Mouse (Mus musculus): ENCODE measurements around the gene Thtpa.

Thtpa gene

DNA sequence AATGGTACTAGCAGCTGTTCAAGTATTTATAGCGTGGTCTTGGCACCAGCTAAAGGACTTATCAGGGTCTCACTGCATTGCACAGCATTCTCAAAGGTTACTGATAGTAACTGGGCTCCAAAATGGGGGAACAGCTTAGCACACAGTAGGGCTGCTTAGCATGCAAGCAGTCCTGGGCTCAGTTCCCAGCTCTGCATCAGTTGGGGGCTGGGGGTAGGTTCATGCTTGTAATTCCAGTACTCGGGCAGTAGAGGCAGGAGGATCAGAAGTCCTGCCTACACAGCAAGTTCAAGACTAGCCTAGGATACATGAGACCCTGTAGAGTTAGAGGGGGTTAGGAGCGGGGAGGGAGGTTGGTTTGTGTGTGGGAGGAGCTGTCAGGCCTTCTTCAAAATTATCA, 17.6 kb upstream of the Thtpa start:
- in situ Hi-C loops (cut with MboI; ENCODE audit: unreplicated experiment in 2 of 2) = loop anchor here in 1 of 2 experiments (5.0 to 10.0 kb wide), 2 partner anchors 50 to 232 kb away; no protein-coding TSS in a partner anchor

DNA sequence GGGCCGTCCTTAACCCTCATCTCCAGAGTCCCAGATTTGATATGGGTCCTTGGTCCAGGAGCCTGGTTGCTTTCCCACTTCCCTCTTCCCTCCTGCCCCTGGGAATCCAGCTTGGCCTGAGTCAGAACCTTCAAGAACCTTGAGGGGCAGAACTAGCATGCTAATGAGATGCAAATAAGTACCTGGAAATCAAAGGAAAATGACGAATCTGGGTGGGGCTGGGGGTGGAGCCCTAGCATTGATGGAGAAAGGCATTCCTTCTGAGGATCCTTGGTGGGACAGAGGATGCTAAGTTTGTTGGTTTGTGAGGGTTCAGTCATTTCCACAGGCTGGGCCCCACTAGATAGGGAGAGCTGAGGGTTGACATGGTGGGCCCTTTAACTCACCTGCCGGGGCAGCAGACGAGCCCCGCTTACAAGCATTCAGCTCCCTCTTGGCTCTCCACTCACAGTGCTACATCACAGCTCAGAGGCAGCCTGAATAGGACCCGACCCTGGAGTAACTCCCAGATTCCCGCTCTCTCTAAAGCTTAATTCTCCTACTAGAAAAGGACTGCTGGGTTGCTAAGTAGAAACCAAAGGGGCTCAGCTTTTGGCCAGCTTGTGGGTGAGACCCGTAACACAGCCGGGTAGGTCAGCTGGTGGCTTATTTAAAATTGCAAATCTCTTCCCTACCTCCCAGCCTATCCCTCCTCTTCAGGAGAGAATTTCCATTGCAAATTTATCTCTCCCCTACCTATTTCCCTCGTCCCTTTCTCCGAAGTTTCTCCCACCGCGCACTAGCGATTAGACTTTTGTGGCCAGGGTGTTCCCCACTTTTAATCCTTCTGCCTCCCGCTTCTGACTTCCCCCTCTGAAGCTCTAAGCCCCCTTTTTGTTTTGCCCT, 16.9 kb upstream of the Thtpa start:
- in situ Hi-C loops (cut with MboI; ENCODE audit: unreplicated experiment in 2 of 2) = loop anchor here in 1 of 2 experiments (5.0 to 10.0 kb wide), 2 partner anchors 50 to 233 kb away; no protein-coding TSS in a partner anchor

DNA sequence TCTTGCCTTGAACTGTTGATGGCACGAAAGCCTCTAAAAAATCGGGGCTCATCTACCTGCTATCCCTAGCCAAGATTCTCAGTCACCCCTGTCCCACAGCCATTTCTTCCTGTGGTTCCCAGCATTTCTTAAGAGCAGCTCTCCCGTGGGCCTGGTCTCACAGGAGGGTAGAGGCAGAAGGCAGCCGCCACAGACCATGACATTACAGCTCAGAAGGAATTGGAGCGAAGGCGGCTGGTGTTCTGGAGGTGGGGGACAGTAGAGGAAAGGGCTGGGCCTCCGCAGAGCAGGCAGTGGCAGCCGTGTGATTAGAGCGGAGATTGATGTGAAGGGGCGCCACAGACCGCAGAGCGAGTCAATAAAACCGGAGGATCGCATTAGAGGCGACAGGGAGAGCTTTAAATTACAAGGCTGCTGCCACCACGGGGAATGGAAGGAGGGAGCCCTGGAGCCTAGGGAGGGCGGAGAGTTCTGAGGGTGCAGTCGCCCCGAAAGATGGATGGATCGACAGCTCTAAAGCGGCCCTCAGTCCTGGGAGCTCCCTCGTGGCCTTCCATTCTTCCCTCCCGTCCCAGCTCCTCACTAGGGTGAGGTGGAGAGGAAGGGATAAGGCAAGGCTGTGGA, 16.1 kb upstream of the Thtpa start:
- in situ Hi-C loops (cut with MboI; ENCODE audit: unreplicated experiment in 2 of 2) = loop anchor here in 1 of 2 experiments (5.0 to 10.0 kb wide), 2 partner anchors 51 to 234 kb away; no protein-coding TSS in a partner anchor

DNA sequence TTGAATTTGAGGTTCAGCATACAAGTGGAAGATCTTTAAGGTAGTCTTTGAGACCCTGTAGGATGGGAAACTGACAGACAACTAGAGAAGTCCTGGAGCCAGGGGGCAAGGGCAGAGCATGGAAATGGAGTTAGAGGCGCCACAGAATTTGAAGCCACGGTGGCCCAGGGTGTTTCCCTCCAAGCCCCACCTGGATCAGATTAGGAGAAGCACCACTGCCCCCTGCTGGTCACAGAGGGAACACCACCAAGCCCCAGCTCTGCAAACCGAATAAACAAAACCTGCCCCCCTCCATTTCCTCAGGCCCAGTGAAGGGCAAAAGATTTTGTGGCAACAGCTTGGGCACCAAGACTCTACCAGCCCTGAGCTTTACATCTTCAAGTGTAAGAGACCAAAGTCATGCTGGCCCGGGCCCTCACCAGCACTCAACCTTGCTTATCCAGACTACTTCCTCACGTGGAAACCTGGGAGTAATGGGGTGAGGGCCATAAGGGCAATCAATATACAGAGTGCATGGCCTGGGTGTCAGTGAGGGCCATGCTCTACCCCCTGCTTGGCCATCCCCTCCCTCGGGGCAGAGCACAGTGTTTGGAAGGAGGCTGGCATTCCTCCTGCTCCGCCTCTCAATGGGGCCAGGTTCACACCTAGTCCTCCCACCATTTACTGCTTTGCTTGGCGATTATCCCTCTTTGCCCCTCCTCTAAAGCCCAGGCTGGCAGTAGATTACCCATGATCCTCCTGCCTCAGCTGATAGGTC, 15.2 kb upstream of the Thtpa start:
- in situ Hi-C loops (cut with MboI; ENCODE audit: unreplicated experiment in 2 of 2) = loop anchor here in 1 of 2 experiments (5.0 to 10.0 kb wide), 2 partner anchors 52 to 235 kb away; no protein-coding TSS in a partner anchor

DNA sequence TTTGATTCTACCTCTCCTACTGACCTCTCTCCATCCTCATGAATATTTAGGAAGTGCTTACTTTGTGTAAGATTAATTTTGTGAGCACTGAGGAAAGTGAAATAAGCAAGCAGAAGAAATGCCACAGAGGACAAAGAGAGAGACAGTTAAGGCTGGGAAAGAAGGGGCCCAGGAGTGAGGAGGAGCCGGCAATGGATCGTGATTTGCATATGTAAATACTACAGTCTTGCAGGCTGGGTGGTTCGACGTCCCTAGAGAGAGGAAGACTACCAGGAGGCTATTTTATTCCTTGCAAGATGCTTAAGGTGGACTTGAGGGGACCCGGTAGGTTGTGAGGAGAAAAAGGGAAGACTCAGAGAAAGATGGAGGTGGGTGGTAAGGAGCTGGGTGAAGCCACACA, 13.5 kb upstream of the Thtpa start:
- in situ Hi-C loops (cut with MboI; ENCODE audit: unreplicated experiment in 2 of 2) = loop anchor here in 1 of 2 experiments (5.0 kb wide), 2 partner anchors 44 to 234 kb away; no protein-coding TSS in a partner anchor

DNA sequence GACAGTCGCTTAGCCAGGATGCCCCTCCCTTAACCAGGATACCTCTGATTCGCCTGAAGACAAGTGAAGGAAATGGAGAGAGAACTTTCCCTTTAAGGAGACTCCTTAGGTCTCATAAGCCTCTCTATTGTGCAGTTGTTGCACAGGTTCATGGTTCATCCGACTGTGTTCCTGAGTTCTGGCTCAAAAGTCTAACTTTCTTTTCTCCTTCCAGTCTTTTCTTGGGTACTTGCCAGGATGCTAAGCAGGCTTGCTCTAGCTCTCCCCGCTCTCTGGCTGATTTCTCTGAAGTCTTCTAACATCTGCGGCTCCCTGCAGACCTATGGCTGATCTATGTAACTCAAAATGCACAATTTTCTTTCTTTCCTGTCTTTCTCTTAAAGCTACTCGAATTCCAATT, 11.1 kb upstream of the Thtpa start:
- in situ Hi-C loops (cut with MboI; ENCODE audit: unreplicated experiment in 2 of 2) = loop anchor here in 1 of 2 experiments (5.0 kb wide), 2 partner anchors 46 to 236 kb away; no protein-coding TSS in a partner anchor

DNA sequence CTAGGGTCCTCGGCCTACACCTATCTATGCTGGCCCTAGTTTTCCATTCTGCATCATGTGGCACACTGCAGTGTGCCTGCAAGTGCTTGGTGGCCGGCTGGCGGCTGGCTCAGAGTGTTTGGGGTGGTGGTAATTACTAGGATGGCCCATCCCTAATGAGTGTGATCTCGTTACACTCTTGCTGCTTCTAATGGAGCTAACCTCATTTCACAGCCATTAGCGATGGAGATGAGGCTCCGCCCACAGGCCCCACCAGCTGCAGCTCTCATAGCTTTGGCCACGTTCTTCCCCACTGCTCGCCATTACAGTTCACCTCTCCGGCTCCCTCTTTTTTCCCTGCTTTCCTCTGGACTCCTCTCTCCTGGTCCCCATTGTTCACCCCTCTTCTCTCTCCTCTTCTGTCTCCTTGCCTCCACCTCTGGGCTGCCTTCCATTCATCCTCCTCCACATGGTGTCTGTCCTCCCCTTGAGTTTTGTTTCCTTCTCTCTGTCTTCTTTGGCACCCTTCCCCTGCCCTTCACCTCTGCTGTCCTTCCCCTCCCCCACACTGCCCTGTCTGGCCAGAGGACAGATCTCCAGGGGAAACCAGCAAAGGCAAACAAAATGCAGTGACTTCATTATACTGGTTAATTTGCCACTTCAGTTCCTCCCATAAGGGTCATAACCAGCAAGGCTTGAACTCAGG, 9.1 kb upstream of the Thtpa start:
- in situ Hi-C loops (cut with MboI; ENCODE audit: unreplicated experiment in 2 of 2) = no loop called here

DNA sequence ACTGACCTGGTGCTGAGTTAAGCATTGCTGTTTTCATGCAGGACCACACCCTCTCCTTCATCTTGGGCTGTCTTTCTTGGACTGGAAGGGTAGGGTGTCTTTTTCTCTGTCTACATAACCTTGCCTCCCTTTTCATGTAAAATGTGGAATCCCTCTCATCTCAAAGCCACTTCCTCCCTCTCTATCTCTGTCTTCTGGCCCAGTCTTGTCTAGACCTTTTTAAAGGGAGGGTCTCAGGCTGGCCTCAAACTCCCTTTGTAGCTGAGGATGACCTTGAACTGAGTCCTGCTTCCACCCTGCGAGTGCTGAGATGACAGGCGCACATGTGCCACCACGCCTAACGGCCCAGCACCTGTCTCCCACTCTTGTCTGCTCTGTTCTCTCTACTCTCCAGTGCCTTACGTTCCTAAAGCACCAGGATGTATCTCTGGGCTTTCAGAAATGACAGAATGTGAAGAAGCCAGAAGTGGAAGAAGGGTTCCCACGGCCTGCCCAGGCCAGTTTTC, 8.5 kb upstream of the Thtpa start:
- in situ Hi-C loops (cut with MboI; ENCODE audit: unreplicated experiment in 2 of 2) = no loop called here

DNA sequence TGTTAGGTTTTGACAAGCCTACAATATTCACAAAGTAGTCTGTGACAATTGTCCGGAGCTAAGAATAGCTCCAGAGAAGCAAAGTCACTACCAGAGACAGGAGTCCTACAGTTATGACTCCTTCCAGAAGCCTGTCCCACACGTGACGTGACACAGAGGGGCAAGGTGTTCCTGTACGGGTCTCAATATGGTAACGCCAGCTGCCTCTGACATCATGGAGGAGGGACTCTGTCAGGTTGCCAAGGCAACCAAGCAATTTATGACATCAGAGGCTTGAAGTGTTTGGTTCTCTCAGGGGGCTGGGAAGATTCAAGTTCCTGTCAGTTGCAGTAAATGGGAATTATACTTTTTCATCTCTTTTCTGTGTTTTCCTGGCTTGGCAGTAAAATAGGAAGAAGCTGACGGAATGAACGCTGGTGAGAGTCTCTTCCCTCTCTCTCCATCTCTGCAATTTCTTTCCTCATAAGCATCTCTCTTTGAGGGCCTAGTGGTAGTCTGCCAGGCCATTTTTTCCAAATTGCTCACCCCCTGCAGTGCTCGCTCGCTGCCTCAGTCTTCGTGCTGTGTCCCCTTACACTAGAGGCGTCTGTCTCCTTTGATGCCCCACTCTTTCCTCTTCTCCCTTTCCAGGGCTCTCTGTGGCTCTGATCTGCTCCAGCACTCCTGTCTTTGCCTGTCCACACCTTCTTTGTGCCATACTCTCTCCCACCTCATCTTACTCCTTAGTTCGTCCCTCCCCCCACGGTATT, 5.2 kb upstream of the Thtpa start:
- in situ Hi-C loops (cut with MboI; ENCODE audit: unreplicated experiment in 2 of 2) = no loop called here

DNA sequence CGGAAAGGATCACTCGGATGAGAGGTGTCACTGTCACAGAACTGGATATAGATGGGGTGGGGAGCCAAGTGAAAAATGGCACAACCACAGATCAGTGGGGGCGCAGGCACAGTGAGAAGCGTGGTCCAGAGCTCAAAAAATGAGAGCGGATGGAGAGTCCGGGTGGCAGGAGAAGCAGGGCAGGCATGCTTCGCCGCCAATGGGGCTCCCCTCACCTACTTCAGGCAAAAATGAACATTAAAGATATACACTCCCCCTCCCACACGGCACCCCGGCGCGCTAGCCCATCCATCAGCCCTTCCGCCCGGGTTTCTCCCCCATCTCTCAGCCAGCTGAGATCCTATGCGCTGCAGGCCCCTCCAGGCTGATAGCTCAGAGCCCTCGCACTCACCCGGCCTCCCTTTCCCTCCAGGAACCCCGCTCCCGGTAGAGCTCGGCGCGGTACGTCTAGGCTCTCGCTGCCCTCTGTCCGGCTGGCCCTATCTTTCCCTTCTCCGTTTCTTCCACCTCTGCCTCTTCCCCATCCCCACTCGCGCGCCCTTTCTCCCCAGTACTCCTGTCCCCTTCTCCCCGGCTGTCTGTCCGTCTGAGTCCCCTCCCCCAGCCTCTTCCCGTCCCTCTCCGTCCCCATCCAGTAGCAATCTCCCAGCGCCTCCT, 3.2 kb upstream of the Thtpa start:
- in situ Hi-C loops (cut with MboI; ENCODE audit: unreplicated experiment in 2 of 2) = loop anchor here (10.0 kb wide), 3 partner anchors 77 to 377 kb away; partner anchors contain the start of genes Cebpe (in 1 of the 2), Ngdn (in 1 of the 2) and Pabpn1 (in 1 of the 2)

DNA sequence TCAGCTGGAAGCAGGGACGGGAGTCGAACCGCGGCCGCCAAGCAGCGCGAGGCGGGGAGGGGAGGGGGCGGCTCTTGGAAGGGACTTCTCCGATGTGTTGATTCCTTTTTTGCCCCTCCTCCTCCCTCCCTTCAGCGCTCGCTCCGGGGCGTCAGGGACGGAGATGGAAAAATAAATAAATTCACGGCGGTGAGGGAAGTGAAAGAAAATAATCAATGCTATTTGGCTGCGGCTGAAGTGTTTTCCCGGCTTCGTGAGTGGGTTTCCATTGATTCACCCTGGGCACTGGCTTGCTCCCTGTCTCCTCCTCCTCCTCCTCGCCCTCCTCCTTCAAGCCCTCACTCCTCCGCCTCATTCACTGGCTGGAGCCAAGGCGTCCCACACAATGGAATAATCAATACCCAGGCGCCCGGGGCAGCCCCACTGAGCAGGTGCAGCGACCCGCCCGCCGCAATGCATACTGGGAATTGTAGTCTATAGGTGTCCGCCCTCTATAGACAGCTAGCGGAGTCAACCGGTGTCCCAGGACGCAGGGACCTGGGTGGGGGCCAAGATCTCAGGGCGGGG, 2.5 kb upstream of the Thtpa start, which contains the start of gene Zfhx2:
Zfhx2 (minus strand) TSS at position 314 of the 567 bp plus-strand sequence.
- in situ Hi-C loops (cut with MboI; ENCODE audit: unreplicated experiment in 2 of 2) = loop anchor here (10.0 kb wide), 3 partner anchors 77 to 377 kb away; partner anchors contain the start of genes Cebpe (in 1 of the 2), Ngdn (in 1 of the 2) and Pabpn1 (in 1 of the 2)

DNA sequence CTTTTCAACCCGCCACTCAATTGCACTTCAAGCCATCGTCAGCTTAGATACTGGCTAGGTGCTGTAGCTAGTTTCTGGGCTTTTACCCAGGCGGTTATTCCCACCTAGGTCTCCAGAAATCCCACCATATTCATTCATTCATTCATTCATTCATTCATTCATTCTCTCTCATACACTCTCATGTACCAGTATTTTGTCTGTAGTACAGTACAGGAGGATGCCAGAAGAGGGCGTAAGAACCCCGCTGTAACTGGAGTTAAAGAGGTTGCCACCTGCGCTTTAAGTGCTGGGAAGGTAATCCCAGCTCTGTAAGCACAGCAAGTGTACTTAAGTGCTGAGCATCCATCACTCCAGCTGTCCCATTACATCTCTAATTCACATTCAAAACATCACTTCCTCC, 657 bp upstream of the Thtpa start:
- in situ Hi-C loops (cut with MboI; ENCODE audit: unreplicated experiment in 2 of 2) = loop anchor here (10.0 kb wide), 3 partner anchors 79 to 379 kb away; partner anchors contain the start of genes Cebpe (in 1 of the 2), Ngdn (in 1 of the 2) and Pabpn1 (in 1 of the 2)

DNA sequence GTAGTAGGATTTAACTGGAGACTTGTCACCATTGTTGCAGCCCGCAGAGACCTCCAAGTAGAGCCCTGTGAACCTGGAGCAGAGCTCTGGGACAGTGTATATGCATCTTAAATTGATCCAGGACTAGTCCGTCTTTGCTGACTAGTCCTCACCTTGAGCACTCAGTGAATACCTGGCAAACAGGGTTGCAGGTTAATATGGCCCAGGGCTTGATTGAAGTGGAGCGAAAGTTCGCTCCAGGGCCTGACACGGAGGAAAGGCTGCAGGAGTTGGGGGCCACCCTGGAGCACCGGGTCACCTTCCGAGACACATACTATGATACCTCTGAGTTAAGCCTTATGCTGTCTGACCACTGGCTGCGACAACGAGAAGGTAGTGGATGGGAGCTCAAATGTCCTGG, 679 bp downstream of the Thtpa start:
- in situ Hi-C loops (cut with MboI; ENCODE audit: unreplicated experiment in 2 of 2) = loop anchor here (10.0 kb wide), 3 partner anchors 80 to 380 kb away; partner anchors contain the start of genes Cebpe (in 1 of the 2), Ngdn (in 1 of the 2) and Pabpn1 (in 1 of the 2)

DNA sequence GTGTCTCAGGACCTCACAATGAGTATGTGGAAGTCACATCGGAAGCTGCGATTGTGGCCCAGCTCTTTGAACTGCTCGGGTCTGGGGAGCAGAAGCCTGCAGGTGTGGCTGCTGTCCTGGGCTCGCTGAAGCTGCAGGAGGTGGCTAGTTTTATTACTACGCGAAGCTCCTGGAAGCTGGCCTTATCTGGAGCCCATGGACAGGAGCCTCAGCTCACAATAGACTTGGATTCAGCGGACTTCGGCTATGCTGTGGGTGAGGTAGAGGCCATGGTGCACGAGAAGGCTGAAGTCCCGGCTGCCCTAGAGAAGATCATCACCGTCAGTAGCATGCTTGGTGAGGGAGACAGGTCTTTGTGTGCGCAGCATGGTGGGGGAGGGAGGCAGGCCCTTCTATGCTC, 1.1 kb downstream of the Thtpa start:
- in situ Hi-C loops (cut with MboI; ENCODE audit: unreplicated experiment in 2 of 2) = loop anchor here (10.0 kb wide), 3 partner anchors 81 to 381 kb away; partner anchors contain the start of genes Cebpe (in 1 of the 2), Ngdn (in 1 of the 2) and Pabpn1 (in 1 of the 2)

DNA sequence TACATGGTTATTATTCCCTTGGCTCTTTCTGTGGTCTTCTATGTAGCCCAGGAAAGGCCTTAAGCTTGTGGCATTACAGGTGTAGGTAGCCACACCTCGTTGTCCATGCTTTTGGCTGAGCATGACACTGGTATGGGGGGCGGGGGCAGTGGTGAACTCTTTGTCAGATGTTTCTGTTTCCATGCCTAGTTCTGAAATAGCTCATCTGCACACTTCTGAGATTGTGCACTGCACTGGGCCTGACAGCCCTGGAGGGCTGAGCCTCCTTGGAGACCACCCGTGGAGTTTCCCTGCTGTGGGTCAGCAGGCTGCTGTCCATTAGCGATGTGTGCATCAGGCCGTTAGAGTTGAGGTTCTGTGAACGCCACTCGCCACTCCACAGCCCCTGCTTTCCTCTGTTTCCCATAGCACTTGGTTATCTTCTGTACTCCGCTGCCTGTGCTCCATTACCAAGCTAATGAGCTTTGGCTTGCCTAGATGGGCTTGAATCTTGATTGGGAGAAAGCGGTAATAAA, 2.0 kb downstream of the Thtpa start:
- in situ Hi-C loops (cut with MboI; ENCODE audit: unreplicated experiment in 2 of 2) = loop anchor here (10.0 kb wide), 3 partner anchors 82 to 382 kb away; partner anchors contain the start of genes Cebpe (in 1 of the 2), Ngdn (in 1 of the 2) and Pabpn1 (in 1 of the 2)

DNA sequence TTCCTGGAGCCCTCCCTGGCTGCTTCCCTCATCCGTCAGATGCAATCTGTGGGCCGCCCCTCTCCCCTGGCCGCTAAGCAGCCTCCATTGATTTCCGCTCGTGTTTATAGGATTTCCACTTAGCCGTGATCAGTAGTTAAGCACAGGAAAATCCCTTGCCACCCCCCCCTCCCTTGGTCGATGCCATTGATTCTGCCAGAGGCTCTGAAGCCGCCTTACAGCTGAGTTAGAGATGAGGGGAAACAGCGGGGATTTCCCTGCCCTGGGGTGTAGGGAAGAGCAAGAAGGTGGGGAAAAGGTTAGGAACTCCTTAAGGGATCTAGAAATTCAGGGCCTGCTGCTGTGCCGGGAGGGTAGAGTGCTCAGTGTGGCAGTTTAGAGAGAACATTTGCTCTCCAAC, 3.1 kb downstream of the Thtpa start:
- in situ Hi-C loops (cut with MboI; ENCODE audit: unreplicated experiment in 2 of 2) = loop anchor here (10.0 kb wide), 3 partner anchors 83 to 383 kb away; partner anchors contain the start of genes Cebpe (in 1 of the 2), Ngdn (in 1 of the 2) and Pabpn1 (in 1 of the 2)

DNA sequence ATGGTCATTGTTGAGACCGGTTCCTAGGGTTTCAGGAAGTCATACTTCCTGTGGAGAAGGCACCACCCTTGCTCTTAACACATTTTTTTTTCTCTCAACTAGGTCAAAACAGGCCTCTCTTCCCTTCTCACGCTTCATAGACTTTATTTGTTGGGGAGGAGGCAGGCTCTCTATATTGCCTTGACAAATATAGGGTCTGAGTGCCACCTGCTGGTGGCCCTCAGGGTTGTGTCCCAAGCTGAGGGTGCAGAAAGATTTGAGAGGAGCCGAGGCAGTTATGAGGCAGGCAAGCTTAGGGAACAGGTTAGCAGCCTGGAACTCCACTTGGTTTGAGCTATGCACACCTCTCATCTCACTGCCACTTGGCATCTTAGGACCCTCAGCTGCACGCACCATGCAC, 3.5 kb downstream of the Thtpa start:
- in situ Hi-C loops (cut with MboI; ENCODE audit: unreplicated experiment in 2 of 2) = loop anchor here (10.0 kb wide), 3 partner anchors 83 to 383 kb away; partner anchors contain the start of genes Cebpe (in 1 of the 2), Ngdn (in 1 of the 2) and Pabpn1 (in 1 of the 2)
